Mouse (Mus musculus) neural tube, embryonic 13.5 days (tissue): ENCODE measurements at regions not wholly inside any gene's neighbourhood (a gene's known extent, or its start where the extent isn't known, plus 50 kb on each side); places are given as distances from the start of the nearest gene placed in this dataset.
"Not testable (repeated sequence)": the region's sequence is repeated elsewhere in the genome, so short reads cannot be mapped to it uniquely, and the experiment has no call there.

Source experiments
- ATAC-seq: fragments of 200-750 bp; cut with Nextera tagmentation; 2 replicates; pipeline ENCODE4 v1.8.0; 2017; ENCODE audit warnings: low read depth, mild to moderate bottlenecking, moderate TSS enrichment, moderate library complexity
- H3K27ac ChIP-seq: fragments of 300-500 bp; sonication (generic); replicated peaks from 2 replicates; pipeline ENCODE4 v1.5.1; 2015; ENCODE audit warnings: moderate library complexity, mild to moderate bottlenecking, inconsistent platforms
- H3K27me3 ChIP-seq: fragments of 300-500 bp; sonication (generic); 2 replicates; pipeline ENCODE4 v1.6.1; 2015; ENCODE audit warnings: mild to moderate bottlenecking, inconsistent platforms
- H3K36me3 ChIP-seq: fragments of 300-500 bp; sonication (generic); 2 replicates; pipeline ENCODE4 v1.6.1; 2015; ENCODE audit warnings: mild to moderate bottlenecking, inconsistent platforms
- H3K4me1 ChIP-seq: fragments of 300-500 bp; sonication (generic); replicated peaks from 2 replicates; pipeline ENCODE4 v1.6.1; 2015; ENCODE audit warnings: inconsistent platforms
- H3K4me2 ChIP-seq: fragments of 300-500 bp; sonication (generic); 2 replicates; pipeline ENCODE4 v1.6.1; 2015; ENCODE audit warnings: inconsistent platforms, mild to moderate bottlenecking, moderate library complexity
- H3K4me3 ChIP-seq: fragments of 300-500 bp; sonication (generic); 2 replicates; pipeline ENCODE4 v1.5.1; 2015; ENCODE audit warnings: mild to moderate bottlenecking, inconsistent platforms
- H3K9ac ChIP-seq: fragments of 300-500 bp; sonication (generic); 2 replicates; pipeline ENCODE4 v1.6.1; 2015; ENCODE audit warnings: moderate library complexity, mild to moderate bottlenecking, inconsistent platforms
- H3K9me3 ChIP-seq: fragments of 300-500 bp; sonication (generic); 2 replicates; pipeline ENCODE4 v1.6.1; 2016; ENCODE audit warnings: inconsistent platforms
- WGBS: fragments of 180-500 bp; shearing (Covaris S2); methylation state at CpG from one replicate; pipeline ENCODE4 v1.1.7; 2015; 5-methylcytosine and 5-hydroxymethylcytosine counted together

GRCm38 (mm10) chr5:118477131-118478119 lies 83.1 kb upstream of the Med13l start:
- H3K9me3 ChIP-seq: no peaks in the 10 kb centered on the region
- peaks cover 20% of the 10 kb centered on the region for H3K4me1 ChIP-seq
- peak overlapping the region; percentile 29 for H3K4me3 ChIP-seq
- H3K27me3 ChIP-seq: no peaks in the 10 kb centered on the region
- peak overlapping the region; percentile 64 for H3K4me2 ChIP-seq
- no peak overlapping the region for H3K27ac ChIP-seq
- H3K9ac ChIP-seq: peak overlapping the region; percentile 64
- no peaks in the 10 kb centered on the region for H3K36me3 ChIP-seq
- no peak for ATAC-seq
- WGBS: 60% methylated on average over 19 of the region's 19 CpGs

- Histone ChIP-seq H3K9ac (peak overlapping the region; percentile 64), H3K27ac (no peak overlapping the region), H3K4me3 (peak overlapping the region; percentile 29), H3K36me3 (no peaks in the 10 kb centered on the region), H3K9me3 (no peaks in the 10 kb centered on the region), H3K27me3 (no peaks in the 10 kb centered on the region), H3K4me2 (peak overlapping the region; percentile 64), H3K4me1 (peaks cover 24% of the 10 kb centered on the region)
- WGBS: 4% methylated on average over 15 of the region's 15 CpGs
- peak; percentile 87 for ATAC-seq
Measured at GRCm38 (mm10) chr5:118478120-118478768, 82.2 kb upstream of the Med13l start.

- Histone ChIP-seq H3K36me3 (no peaks in the 10 kb centered on the region), H3K9me3 (no peaks in the 10 kb centered on the region), H3K27ac (no peak overlapping the region), H3K4me2 (no peak overlapping the region), H3K9ac (no peak overlapping the region), H3K4me3 (no peak overlapping the region), H3K27me3 (no peaks in the 10 kb centered on the region), H3K4me1 (peaks cover 26% of the 10 kb centered on the region)
- WGBS: 78% methylated on average over 5 of the region's 5 CpGs
- ATAC-seq: no peak
Measured at GRCm38 (mm10) chr5:118480000-118480399, 80.5 kb upstream of the Med13l start.

- Histone ChIP-seq H3K4me2 (no peak overlapping the region), H3K4me1 (peaks cover 26% of the 10 kb centered on the region), H3K36me3 (no peaks in the 10 kb centered on the region), H3K9me3 (no peaks in the 10 kb centered on the region), H3K27ac (no peak overlapping the region), H3K9ac (no peak overlapping the region), H3K4me3 (no peak overlapping the region), H3K27me3 (no peaks in the 10 kb centered on the region)
- WGBS: 77% methylated on average over 10 of the region's 10 CpGs
- no peak for ATAC-seq
Measured at GRCm38 (mm10) chr5:118480965-118481793, 79.3 kb upstream of the Med13l start.

- Histone ChIP-seq H3K4me2 (no peak overlapping the region), H3K9me3 (no peaks in the 10 kb centered on the region), H3K9ac (no peak overlapping the region), H3K27ac (no peak overlapping the region), H3K4me3 (no peak overlapping the region), H3K36me3 (no peaks in the 10 kb centered on the region), H3K4me1 (peaks cover 26% of the 10 kb centered on the region), H3K27me3 (no peaks in the 10 kb centered on the region)
- ATAC-seq: no peak
Measured at GRCm38 (mm10) chr5:118481794-118482049, 78.8 kb upstream of the Med13l start.

GRCm38 (mm10) chr5:118482598-118482997 lies 77.9 kb upstream of the Med13l start:
- H3K9ac ChIP-seq: no peak overlapping the region

GRCm38 (mm10) chr5:118483001-118483400 lies 77.5 kb upstream of the Med13l start:
- Histone ChIP-seq H3K9me3 (no peaks in the 10 kb centered on the region), H3K9ac (no peak overlapping the region), H3K36me3 (no peaks in the 10 kb centered on the region), H3K4me1 (peaks cover 20% of the 10 kb centered on the region), H3K27ac (no peak overlapping the region), H3K4me2 (peak overlapping the region; percentile 9; the same call in 1 of the 2 replicates), H3K27me3 (no peaks in the 10 kb centered on the region), H3K4me3 (no peak overlapping the region)
- WGBS: 13% methylated on average over 7 of the region's 7 CpGs
- no peak for ATAC-seq

More at GRCm38 (mm10) chr5:118482598-118482997, 77.9 kb upstream of the Med13l start:
- Histone ChIP-seq H3K27ac (no peak overlapping the region), H3K36me3 (no peaks in the 10 kb centered on the region), H3K9me3 (no peaks in the 10 kb centered on the region), H3K27me3 (no peaks in the 10 kb centered on the region), H3K4me3 (no peak overlapping the region), H3K4me1 (peaks cover 24% of the 10 kb centered on the region), H3K4me2 (peak overlapping the region; percentile 9; the same call in 1 of the 2 replicates)
- no peak for ATAC-seq
- WGBS: 43% methylated on average over 7 of the region's 7 CpGs

- Histone ChIP-seq H3K36me3 (no peaks in the 10 kb centered on the region), H3K4me1 (peaks cover 17% of the 10 kb centered on the region), H3K27me3 (no peaks in the 10 kb centered on the region), H3K9me3 (no peaks in the 10 kb centered on the region), H3K27ac (no peak overlapping the region), H3K4me3 (no peak overlapping the region), H3K4me2 (no peak overlapping the region), H3K9ac (no peak overlapping the region)
- WGBS: 10% methylated on average over 8 of the region's 8 CpGs
- ATAC-seq: no peak
Measured at GRCm38 (mm10) chr5:118483532-118483931, 76.9 kb upstream of the Med13l start.

- WGBS: 89% methylated on average over 8 of the region's 8 CpGs
- no peak overlapping the region for H3K4me2 ChIP-seq
- H3K36me3 ChIP-seq: no peaks in the 10 kb centered on the region
- no peak for ATAC-seq
- no peaks in the 10 kb centered on the region for H3K27me3 ChIP-seq
- H3K9me3 ChIP-seq: no peaks in the 10 kb centered on the region
- no peak overlapping the region for H3K9ac ChIP-seq
- no peak overlapping the region for H3K4me3 ChIP-seq
- no peak overlapping the region for H3K27ac ChIP-seq
- peaks cover 14% of the 10 kb centered on the region for H3K4me1 ChIP-seq
Measured at GRCm38 (mm10) chr5:118485191-118485590, 75.3 kb upstream of the Med13l start.

GRCm38 (mm10) chr5:118492522-118492921 lies 68.0 kb upstream of the Med13l start:
- H3K4me2 ChIP-seq, H3K27ac ChIP-seq, ATAC-seq, H3K9ac ChIP-seq, H3K27me3 ChIP-seq, H3K4me3 ChIP-seq, H3K4me1 ChIP-seq, H3K36me3 ChIP-seq, H3K9me3 ChIP-seq: not testable (repeated sequence)
- WGBS: 87% methylated on average over 2 of the region's 2 CpGs

- peaks cover 10% of the 10 kb centered on the region for H3K4me1 ChIP-seq
- H3K27ac ChIP-seq: no peak overlapping the region
- H3K27me3 ChIP-seq: no peaks in the 10 kb centered on the region
- H3K9ac ChIP-seq: no peak overlapping the region
- H3K9me3 ChIP-seq: no peaks in the 10 kb centered on the region
- ATAC-seq: no peak
- H3K4me3 ChIP-seq: no peak overlapping the region
- no peaks in the 10 kb centered on the region for H3K36me3 ChIP-seq
- no peak overlapping the region for H3K4me2 ChIP-seq
- WGBS: 65% methylated on average over 7 of the region's 7 CpGs
Measured at GRCm38 (mm10) chr5:118494649-118495477, 65.6 kb upstream of the Med13l start.
